Mouse (Mus musculus): Measurements from ENCODE around the gene Ribc2. TPM values are rescaled to one million over a fixed set of nuclear protein-coding genes. Genes with fewer than 3 reads are reported as not detected.

Ribc2 gene
- polyA plus RNA-seq, 1 experiment from 2014 or later, result 0.56 TPM

GRCm38 (mm10) chr15:85143161-85143560 lies 11.3 kb downstream of the Ribc2 start:
- no peaks in the 10 kb centered on the region for H3K4me1 ChIP-seq (ENCODE audit: insufficient read depth, low read depth, low read length)
- ATAC-seq (no peak), DNase-seq (ENCODE audit: low spot score) (no peak)
- no peak overlapping the region for H3K9ac ChIP-seq (replicated peaks; ENCODE audit: low read depth)
- TF ChIP-seq CTCF (IDR thresholded peaks at IDR 0.05) (no peak), EP300 (IDR thresholded peaks at IDR 0.05) (no peak)
- no peak overlapping the region for H3K4me3 ChIP-seq (ENCODE audit: low read depth, low read length)
- no peaks in the 10 kb centered on the region for H3K36me3 ChIP-seq (ENCODE audit: insufficient read depth, low read length)
- no peaks in the 10 kb centered on the region for H3K9me3 ChIP-seq (ENCODE audit: low read length)
- no peak overlapping the region for H3K4me2 ChIP-seq (replicated peaks; ENCODE audit: low read depth, low read length)
- no peaks in the 10 kb centered on the region for H3K27me3 ChIP-seq (replicated peaks; ENCODE audit: insufficient read depth, low read length)
- WGBS, result 86% methylated on average over 11 of the region's 11 CpGs
- H3K27ac ChIP-seq (ENCODE audit: low read length), result no peak overlapping the region

GRCm38 (mm10) chr15:85143747-85144146 lies 11.9 kb downstream of the Ribc2 start:
- no peak for TF ChIP-seq CTCF (IDR thresholded peaks at IDR 0.05)
- TF ChIP-seq EP300 (IDR thresholded peaks at IDR 0.05), result no peak

GRCm38 (mm10) chr15:85144249-85144648 lies 12.4 kb downstream of the Ribc2 start:
- no peak overlapping the region for H3K4me3 ChIP-seq (ENCODE audit: low read depth, low read length)
- no peaks in the 10 kb centered on the region for H3K27me3 ChIP-seq (replicated peaks; ENCODE audit: insufficient read depth, low read length)
- TF ChIP-seq CTCF (IDR thresholded peaks at IDR 0.05) (no peak), EP300 (IDR thresholded peaks at IDR 0.05) (no peak)
- H3K9me3 ChIP-seq (ENCODE audit: low read length), result no peaks in the 10 kb centered on the region
- 91% methylated on average over 5 of the region's 5 CpGs for WGBS
- ATAC-seq, result no peak
- no peak overlapping the region for H3K9ac ChIP-seq (replicated peaks; ENCODE audit: low read depth)
- no peaks in the 10 kb centered on the region for H3K4me1 ChIP-seq (ENCODE audit: insufficient read depth, low read depth, low read length)
- H3K27ac ChIP-seq (ENCODE audit: low read length), result no peak overlapping the region
- no peak for DNase-seq (ENCODE audit: low spot score)
- no peak overlapping the region for H3K4me2 ChIP-seq (replicated peaks; ENCODE audit: low read depth, low read length)
- no peaks in the 10 kb centered on the region for H3K36me3 ChIP-seq (ENCODE audit: insufficient read depth, low read length)

More at GRCm38 (mm10) chr15:85143747-85144146, 11.9 kb downstream of the Ribc2 start:
- Histone ChIP-seq H3K4me2 (replicated peaks; ENCODE audit: low read depth, low read length) (no peak overlapping the region), H3K9ac (replicated peaks; ENCODE audit: low read depth) (no peak overlapping the region), H3K36me3 (ENCODE audit: insufficient read depth, low read length) (no peaks in the 10 kb centered on the region), H3K9me3 (ENCODE audit: low read length) (no peaks in the 10 kb centered on the region), H3K27ac (ENCODE audit: low read length) (no peak overlapping the region), H3K4me3 (ENCODE audit: low read depth, low read length) (no peak overlapping the region), H3K27me3 (replicated peaks; ENCODE audit: insufficient read depth, low read length) (no peaks in the 10 kb centered on the region), H3K4me1 (ENCODE audit: insufficient read depth, low read depth, low read length) (no peaks in the 10 kb centered on the region)
- ATAC-seq, result no peak
- WGBS, result 97% methylated on average over 1 of the region's 1 CpGs
- DNase-seq (ENCODE audit: low spot score), result no peak

GRCm38 (mm10) chr15:85151433-85151918 lies 19.6 kb downstream of the Ribc2 start:
- no peaks in the 10 kb centered on the region for H3K36me3 ChIP-seq (ENCODE audit: insufficient read depth, low read length)
- H3K4me1 ChIP-seq (ENCODE audit: insufficient read depth, low read depth, low read length), result no peaks in the 10 kb centered on the region
- 19% methylated on average over 13 of the region's 13 CpGs for WGBS
- no peak overlapping the region for H3K9ac ChIP-seq (replicated peaks; ENCODE audit: low read depth)
- TF ChIP-seq CTCF (IDR thresholded peaks at IDR 0.05) (peak; percentile 99), EP300 (IDR thresholded peaks at IDR 0.05) (no peak)
- no peak overlapping the region for H3K4me2 ChIP-seq (replicated peaks; ENCODE audit: low read depth, low read length)
- no peaks in the 10 kb centered on the region for H3K27me3 ChIP-seq (replicated peaks; ENCODE audit: insufficient read depth, low read length)
- ATAC-seq, result peak; percentile 67
- no peaks in the 10 kb centered on the region for H3K9me3 ChIP-seq (ENCODE audit: low read length)
- DNase-seq (ENCODE audit: low spot score), result peak; percentile 79
- no peak overlapping the region for H3K4me3 ChIP-seq (ENCODE audit: low read depth, low read length)
- no peak overlapping the region for H3K27ac ChIP-seq (ENCODE audit: low read length)

GRCm38 (mm10) chr15:85152577-85152976 lies 20.7 kb downstream of the Ribc2 start:
- ATAC-seq, result no peak
- 66% methylated on average over 3 of the region's 3 CpGs for WGBS
- TF ChIP-seq EP300 (IDR thresholded peaks at IDR 0.05) (no peak), CTCF (IDR thresholded peaks at IDR 0.05) (no peak)

GRCm38 (mm10) chr15:85154091-85154490 lies 22.2 kb downstream of the Ribc2 start:
- ATAC-seq (no peak), DNase-seq (ENCODE audit: low spot score) (no peak)
- H3K9me3 ChIP-seq (ENCODE audit: low read length), result no peaks in the 10 kb centered on the region
- H3K4me3 ChIP-seq (ENCODE audit: low read depth, low read length), result no peak overlapping the region
- TF ChIP-seq CTCF (IDR thresholded peaks at IDR 0.05), result no peak
- no peak for TF ChIP-seq EP300 (IDR thresholded peaks at IDR 0.05)
- WGBS, result 75% methylated on average over 3 of the region's 3 CpGs
- H3K9ac ChIP-seq (replicated peaks; ENCODE audit: low read depth), result no peak overlapping the region
- no peaks in the 10 kb centered on the region for H3K27me3 ChIP-seq (replicated peaks; ENCODE audit: insufficient read depth, low read length)
- no peaks in the 10 kb centered on the region for H3K4me1 ChIP-seq (ENCODE audit: insufficient read depth, low read depth, low read length)
- no peak overlapping the region for H3K4me2 ChIP-seq (replicated peaks; ENCODE audit: low read depth, low read length)
- H3K36me3 ChIP-seq (ENCODE audit: insufficient read depth, low read length), result no peaks in the 10 kb centered on the region
- H3K27ac ChIP-seq (ENCODE audit: low read length), result no peak overlapping the region

More at GRCm38 (mm10) chr15:85152577-85152976, 20.7 kb downstream of the Ribc2 start:
- Histone ChIP-seq H3K27me3 (replicated peaks; ENCODE audit: insufficient read depth, low read length) (no peaks in the 10 kb centered on the region), H3K9ac (replicated peaks; ENCODE audit: low read depth) (no peak overlapping the region), H3K4me2 (replicated peaks; ENCODE audit: low read depth, low read length) (no peak overlapping the region), H3K27ac (ENCODE audit: low read length) (no peak overlapping the region), H3K4me1 (ENCODE audit: insufficient read depth, low read depth, low read length) (no peaks in the 10 kb centered on the region), H3K9me3 (ENCODE audit: low read length) (no peaks in the 10 kb centered on the region), H3K4me3 (ENCODE audit: low read depth, low read length) (no peak overlapping the region), H3K36me3 (ENCODE audit: insufficient read depth, low read length) (no peaks in the 10 kb centered on the region)
- DNase-seq (ENCODE audit: low spot score), result no peak

GRCm38 (mm10) chr15:85156198-85156597 lies 24.3 kb downstream of the Ribc2 start:
- TF ChIP-seq CTCF (IDR thresholded peaks at IDR 0.05) (no peak), EP300 (IDR thresholded peaks at IDR 0.05) (no peak)
- DNase-seq (ENCODE audit: low spot score) (no peak), ATAC-seq (no peak)
- Histone ChIP-seq H3K4me1 (ENCODE audit: insufficient read depth, low read depth, low read length) (no peaks in the 10 kb centered on the region), H3K4me2 (replicated peaks; ENCODE audit: low read depth, low read length) (no peak overlapping the region), H3K36me3 (ENCODE audit: insufficient read depth, low read length) (no peaks in the 10 kb centered on the region), H3K9me3 (ENCODE audit: low read length) (no peaks in the 10 kb centered on the region), H3K27ac (ENCODE audit: low read length) (no peak overlapping the region), H3K27me3 (replicated peaks; ENCODE audit: insufficient read depth, low read length) (no peaks in the 10 kb centered on the region), H3K9ac (replicated peaks; ENCODE audit: low read depth) (no peak overlapping the region), H3K4me3 (ENCODE audit: low read depth, low read length) (no peak overlapping the region)
- 35% methylated on average over 4 of the region's 4 CpGs for WGBS
